Mouse (Mus musculus): ENCODE measurements around the gene Spin2-ps6. TPM values are rescaled to one million over a fixed set of nuclear protein-coding genes. Genes with fewer than 3 reads are reported as not detected.

Spin2-ps6 gene
- not detected for polyA plus RNA-seq (2017; shearing (Covaris generic))

DNA sequence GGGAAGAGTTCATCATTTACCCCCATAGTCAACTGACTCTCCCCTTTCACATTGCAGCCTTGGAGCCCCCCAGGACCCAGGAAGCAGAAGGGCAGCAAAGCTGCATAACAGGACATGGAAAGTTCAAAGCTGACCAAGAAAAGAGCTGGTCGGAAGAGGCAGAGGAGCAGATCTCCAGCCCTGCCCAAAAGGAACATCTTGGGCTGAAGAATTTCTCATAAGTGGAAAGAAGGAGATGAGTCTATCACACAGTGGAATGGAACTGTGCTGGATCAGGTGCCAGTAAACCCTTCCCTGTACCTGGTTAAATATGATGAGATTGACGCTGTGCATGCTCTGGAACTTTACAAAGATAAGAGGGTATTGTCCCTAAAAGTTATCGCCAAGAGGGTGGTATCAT is at the start of gene Spin2-ps6:
Gene Spin2-ps6 (plus strand): TSS at position 301 of the 400 bp plus-strand sequence.

Other genes starting within 250 kb of the Spin2-ps6 start
- gene Btbd35f12, start 78.5 kb downstream of the Spin2-ps6 start, polyA plus RNA-seq (2017; shearing (Covaris generic)), result not detected